Mouse (Mus musculus) stomach, postnatal 0 days (tissue): Measurements from ENCODE around the gene Mllt3. TPM values are rescaled to one million over a fixed set of nuclear protein-coding genes. Genes with fewer than 3 reads are reported as not detected.

Experiments used
- ATAC-seq: fragments of 200-750 bp; cut with Nextera tagmentation; 2 replicates; pipeline ENCODE4 v1.8.0; 2017; ENCODE audit not compliant: low FRiP score, low TSS enrichment
- DNase-seq: peaks from one replicate; pipeline ENCODE4 v3.0.0-alpha.2; 2016; ENCODE audit warnings: low spot score
- H3K27ac ChIP-seq: fragments of 300-500 bp; sonication (generic); replicated peaks from 2 replicates; pipeline ENCODE4 v1.5.1; 2014; ENCODE audit warnings: mild to moderate bottlenecking, control low read depth
- H3K27me3 ChIP-seq: fragments of 300-500 bp; sonication (generic); 2 replicates; pipeline ENCODE4 v1.6.1; 2014; ENCODE audit warnings: low read length; ENCODE audit not compliant: control insufficient read depth, insufficient read depth
- H3K36me3 ChIP-seq: fragments of 300-500 bp; sonication (generic); 2 replicates; pipeline ENCODE4 v1.6.1; 2014; ENCODE audit warnings: low read length, mixed read lengths; ENCODE audit not compliant: control insufficient read depth, insufficient read depth
- H3K4me1 ChIP-seq: fragments of 300-500 bp; sonication (generic); replicated peaks from 2 replicates; pipeline ENCODE4 v1.6.1; 2014; ENCODE audit warnings: antibody characterized with exemption; ENCODE audit not compliant: control insufficient read depth, insufficient read depth
- H3K4me2 ChIP-seq: fragments of 300-500 bp; sonication (generic); replicated peaks from 2 replicates; pipeline ENCODE4 v1.6.1; 2014; ENCODE audit warnings: low read depth, mild to moderate bottlenecking, control low read depth, moderate library complexity
- H3K4me3 ChIP-seq: fragments of 300-500 bp; sonication (generic); 2 replicates; pipeline ENCODE4 v1.5.1; 2014; ENCODE audit warnings: low read depth, low read length, control low read depth
- H3K9ac ChIP-seq: fragments of 300-500 bp; sonication (generic); 2 replicates; pipeline ENCODE4 v1.6.1; 2014; ENCODE audit warnings: mild to moderate bottlenecking, low read length, control low read depth, mixed read lengths
- H3K9me3 ChIP-seq: fragments of 300-500 bp; sonication (generic); 2 replicates; pipeline ENCODE4 v1.6.1; 2016; ENCODE audit warnings: low read length; ENCODE audit not compliant: control insufficient read depth
- CTCF ChIP-seq: IDR thresholded peaks from 2 replicates; pipeline ENCODE4 v1.5.1; 2016; ENCODE audit warnings: antibody characterized with exemption, low read depth, mild to moderate bottlenecking, moderate library complexity
- EP300 ChIP-seq: optimal IDR thresholded peaks from 2 replicates; pipeline ENCODE3; 2016; ENCODE audit warnings: antibody characterized with exemption
- WGBS: fragments of 180-500 bp; shearing (Covaris S2); extraction: QIAGEN DNeasy Blood & Tissue Kit; methylation state at CpG from one replicate; pipeline ENCODE4 v1.1.7; 2014; 5-methylcytosine and 5-hydroxymethylcytosine counted together
- polyA plus RNA-seq: library from polyadenylated mRNA; unstranded; fragments of >200 nt; fragmentation: Nextera tagmentation; extraction: Ambion mirVana; gene quantifications from 2 replicates; pipeline ENCODE4 v1.2.1, GENCODE M21; 2015

The Mllt3 gene
- polyA plus RNA-seq, 1 experiment from 2014 or later, result 82.9 TPM

- DNase-seq (no peak), ATAC-seq (no peak)
- H3K36me3 ChIP-seq, result 0 out of 2 replicates have a peak, but pooled peaks cover 3% of the 10 kb centered on the region
- no peak overlapping the region for H3K27ac ChIP-seq
- 82% methylated on average over 5 of the region's 5 CpGs for WGBS
- no peak for TF ChIP-seq EP300
- H3K4me1 ChIP-seq, result no peaks in the 10 kb centered on the region
- H3K27me3 ChIP-seq, result no peaks in the 10 kb centered on the region
- no peak overlapping the region for H3K4me3 ChIP-seq
- no peak overlapping the region for H3K9ac ChIP-seq
- H3K9me3 ChIP-seq, result no peaks in the 10 kb centered on the region
- no peak overlapping the region for H3K4me2 ChIP-seq
These were observed 22.7 kb downstream of the Mllt3 start for GRCm38 (mm10) chr4:88010441-88010840.

DNA sequence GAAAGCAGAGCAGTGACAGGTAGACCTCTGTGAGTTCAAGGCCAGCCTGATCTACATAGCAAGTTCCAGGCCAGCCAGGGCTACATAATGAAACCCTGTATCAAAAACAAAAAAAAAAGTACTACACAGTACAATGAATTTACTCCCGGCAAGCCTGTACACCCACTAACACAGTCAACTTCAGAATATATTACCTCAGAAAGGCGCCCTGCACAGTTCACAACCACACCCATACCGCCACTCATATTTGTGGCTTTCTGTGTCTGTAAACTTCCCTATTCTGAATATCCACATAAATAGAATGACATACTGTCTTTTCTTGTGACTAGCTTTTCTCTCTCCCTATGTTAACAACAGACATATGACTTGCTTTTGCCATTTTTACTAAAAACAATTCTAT is 27.4 kb downstream of the Mllt3 start:
- H3K4me2 ChIP-seq, result no peak overlapping the region
- no peaks in the 10 kb centered on the region for H3K4me1 ChIP-seq
- TF ChIP-seq EP300 (no peak), CTCF (no peak)
- H3K27me3 ChIP-seq, result no peaks in the 10 kb centered on the region
- no peak overlapping the region for H3K9ac ChIP-seq
- H3K9me3 ChIP-seq, result no peaks in the 10 kb centered on the region
- H3K27ac ChIP-seq, result no peak overlapping the region
- WGBS, result 81% methylated on average over 3 of the region's 3 CpGs
- no peak for ATAC-seq
- no peak overlapping the region for H3K4me3 ChIP-seq
- no peaks in the 10 kb centered on the region for H3K36me3 ChIP-seq
- no peak for DNase-seq

GRCm38 (mm10) chr4:88003159-88003948 is 29.8 kb downstream of the Mllt3 start:
- DNase-seq, result no peak
- TF ChIP-seq CTCF (no peak), EP300 (no peak)
- Histone ChIP-seq H3K4me1 (no peaks in the 10 kb centered on the region), H3K27me3 (no peaks in the 10 kb centered on the region), H3K36me3 (no peaks in the 10 kb centered on the region), H3K9me3 (no peaks in the 10 kb centered on the region), H3K27ac (no peak overlapping the region), H3K4me3 (no peak overlapping the region), H3K9ac (no peak overlapping the region), H3K4me2 (no peak overlapping the region)
- no peak for ATAC-seq
- WGBS, result 48% methylated on average over 9 of the region's 9 CpGs

DNA sequence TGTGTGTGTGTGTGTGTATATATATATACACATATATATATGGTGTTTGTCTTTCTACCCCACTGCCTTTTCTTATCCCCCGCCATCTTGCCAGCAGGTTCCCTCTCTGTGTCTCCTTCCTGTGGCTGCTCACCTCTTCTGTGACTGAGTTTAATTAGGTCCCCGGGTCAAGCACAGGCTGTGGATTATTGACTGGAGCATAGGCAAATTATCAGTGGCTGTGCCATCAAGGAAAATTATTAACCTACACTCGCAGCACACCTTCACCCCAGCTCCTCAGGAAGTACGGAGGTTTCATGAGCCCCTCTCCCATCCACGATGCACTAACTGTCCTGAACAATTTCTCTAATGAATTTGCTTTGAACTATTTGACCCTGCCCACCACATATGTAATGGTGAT is 41.5 kb downstream of the Mllt3 start:
- Histone ChIP-seq H3K27me3 (no peaks in the 10 kb centered on the region), H3K27ac (no peak overlapping the region), H3K36me3 (no peaks in the 10 kb centered on the region), H3K9me3 (no peaks in the 10 kb centered on the region), H3K9ac (no peak overlapping the region), H3K4me2 (no peak overlapping the region), H3K4me1 (no peaks in the 10 kb centered on the region), H3K4me3 (no peak overlapping the region)
- ATAC-seq (no peak), DNase-seq (no peak)
- TF ChIP-seq CTCF (no peak), EP300 (no peak)
- 87% methylated on average over 5 of the region's 5 CpGs for WGBS

DNA sequence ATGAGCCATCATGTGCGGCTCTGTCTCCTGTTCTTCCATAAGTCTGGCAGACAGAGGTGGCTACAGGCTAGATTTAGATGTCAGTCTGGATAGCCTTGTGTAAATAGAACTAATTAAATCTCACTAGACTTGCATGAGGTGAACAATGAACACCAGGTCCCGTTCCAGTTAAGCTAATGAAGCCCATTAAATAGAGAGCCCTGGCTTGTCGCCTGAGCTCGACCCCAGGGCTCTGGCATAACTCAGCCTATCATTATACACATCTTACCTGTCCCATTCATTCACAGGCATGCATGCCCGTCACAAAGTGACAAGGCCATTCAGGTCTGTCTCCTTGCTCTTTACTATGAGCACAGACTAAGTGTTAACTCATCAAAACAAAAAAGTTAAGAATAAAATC is 42.2 kb downstream of the Mllt3 start:
- TF ChIP-seq EP300, result no peak
- TF ChIP-seq CTCF, result no peak
- 74% methylated on average over 5 of the region's 5 CpGs for WGBS
- Histone ChIP-seq H3K9ac (no peak overlapping the region), H3K9me3 (no peaks in the 10 kb centered on the region), H3K27ac (no peak overlapping the region), H3K4me3 (no peak overlapping the region), H3K4me2 (no peak overlapping the region), H3K27me3 (no peaks in the 10 kb centered on the region), H3K36me3 (no peaks in the 10 kb centered on the region), H3K4me1 (no peaks in the 10 kb centered on the region)
- DNase-seq (no peak), ATAC-seq (no peak)

DNA sequence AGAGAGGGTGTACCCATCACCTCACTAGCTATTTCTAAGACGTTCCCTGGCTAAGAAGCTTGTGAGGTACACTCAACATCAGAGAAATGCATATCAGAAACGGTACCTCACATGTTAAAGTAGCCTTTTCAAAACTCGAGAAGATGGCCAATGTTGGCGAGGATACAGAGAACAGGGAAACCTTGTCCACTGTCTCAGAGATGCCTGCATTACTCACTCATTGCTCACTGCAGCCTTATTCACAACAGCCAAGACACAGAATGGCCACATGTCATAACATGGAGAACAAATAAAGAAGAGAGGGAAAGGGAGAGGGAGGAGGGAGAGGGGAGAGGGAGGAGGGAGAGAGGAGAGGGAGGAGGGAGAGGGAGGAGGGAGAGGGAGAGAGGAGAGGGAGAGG is 47.9 kb downstream of the Mllt3 start:
- ATAC-seq, result no peak
- peak overlapping the region; percentile 66 for H3K27ac ChIP-seq
- DNase-seq, result no peak
- H3K4me3 ChIP-seq, result no peak overlapping the region
- no peaks in the 10 kb centered on the region; the same call in none of the 2 replicates for H3K4me1 ChIP-seq
- TF ChIP-seq CTCF (no peak), EP300 (no peak)
- no peak overlapping the region for H3K9ac ChIP-seq
- H3K27me3 ChIP-seq, result no peaks in the 10 kb centered on the region
- no peaks in the 10 kb centered on the region for H3K36me3 ChIP-seq
- no peaks in the 10 kb centered on the region for H3K9me3 ChIP-seq
- no peak overlapping the region for H3K4me2 ChIP-seq
- WGBS, result 39% methylated on average over 4 of the region's 4 CpGs
